Comparison of ENCODE assay signal across 27 mouse cellular contexts in the genomic region with DNA sequence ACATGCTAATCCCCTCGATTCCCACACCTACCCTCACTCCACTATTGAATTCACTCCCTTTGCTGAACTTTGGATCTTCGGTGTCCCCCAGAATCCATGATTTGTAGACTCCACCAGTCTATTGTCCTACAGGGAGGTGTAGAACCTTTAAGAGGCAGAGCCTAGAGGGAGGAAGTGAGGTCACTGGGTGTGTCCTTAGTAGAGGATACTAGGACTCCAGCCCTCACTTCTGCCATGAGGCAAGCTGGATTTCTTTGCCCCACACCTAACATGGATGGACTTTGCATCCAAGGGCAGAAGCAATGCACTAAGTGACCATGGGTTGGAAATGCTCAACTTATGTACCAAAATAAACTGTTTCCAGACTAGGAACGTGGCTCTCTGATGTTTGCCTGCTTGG. TPM values are rescaled to one million over a fixed set of nuclear protein-coding genes. Genes with fewer than 3 reads are reported as not detected.
DNase-seq lines count a peak whose midpoint lies in the region; ATAC-seq and TF ChIP-seq lines count a peak whose summit lies in the region.
"Had no signal": no experiment of that assay in that cellular context is flagged by ENCODE, and none has a peak within 500 bp of the region (broad histone marks: within the 10 kb centered on the region; RNA-seq: fewer than 3 reads in every experiment).

No protein-coding gene starts in this region.

- no peak for TF ChIP-seq CTCF in kidney, adult 2 months (conservative IDR thresholded peaks at IDR 0.05; ENCODE audit: insufficient read depth, insufficient read length, low read depth, low read length)
- TF ChIP-seq CTCF in MEL (IDR thresholded peaks at IDR 0.05 in 2 of 3, conservative IDR thresholded peaks at IDR 0.05 in 1 of 3; ENCODE audit: control insufficient read depth in 1 of 3, insufficient read depth in 1 of 3, low read depth in 2 of 3, low read length in 3 of 3, poor library complexity in 1 of 3, severe bottlenecking in 1 of 3), result no peak
- no peak for TF ChIP-seq CTCF in intestine, postnatal 0 days (IDR thresholded peaks at IDR 0.05; ENCODE audit: low read depth)
- no peak for TF ChIP-seq CTCF in heart, adult 2 months (IDR thresholded peaks at IDR 0.05)

- intact Hi-C loops in heart, adult 2 months (cut with DNase I), result no loop called here

- TF ChIP-seq POLR2A in kidney, adult 2 months (IDR thresholded peaks at IDR 0.05; ENCODE audit: low read depth, low read length), result no peak
- peak in 1 of 2 experiments; percentile 69; a peak in 2 of 4 replicates for TF ChIP-seq POLR2A in MEL (IDR thresholded peaks at IDR 0.05; ENCODE audit: control insufficient read depth in 1 of 2, insufficient read depth in 1 of 2, low read depth in 1 of 2, low read length in 2 of 2, poor library complexity in 1 of 2)
- no peak for TF ChIP-seq POLR2A in heart, adult 2 months (IDR thresholded peaks at IDR 0.05; ENCODE audit: insufficient read depth, low read depth, low read length)

- H3K79me2 ChIP-seq in MEL (ENCODE audit: control insufficient read depth, insufficient read depth, low read length, poor library complexity), result no peaks in the 10 kb centered on the region
- no peaks in the 10 kb centered on the region for H3K79me2 ChIP-seq in heart, adult 2 months (replicated peaks; ENCODE audit: control insufficient read depth, insufficient read depth, low read length)

- peaks cover 3% of the 10 kb centered on the region; the same call in 1 of the 2 replicates for H3K4me1 ChIP-seq in kidney, adult 2 months (ENCODE audit: control insufficient read depth, insufficient read depth, low read length)
- peaks cover 3 to 20% of the 10 kb centered on the region in 2 experiments for H3K4me1 ChIP-seq in MEL (ENCODE audit: control insufficient read depth in 1 of 2, insufficient read depth in 2 of 2, low read length in 2 of 2)
- no peaks in the 10 kb centered on the region for H3K4me1 ChIP-seq in intestine, postnatal 0 days (replicated peaks; ENCODE audit: control insufficient read depth, insufficient read depth, low read length)
- H3K4me1 ChIP-seq in heart, adult 2 months (ENCODE audit: control insufficient read depth, insufficient read depth, low read length), result no peaks in the 10 kb centered on the region

- no peak overlapping the region for H3K27ac ChIP-seq in kidney, adult 2 months (ENCODE audit: insufficient read depth, low read depth, low read length)
- H3K27ac ChIP-seq in MEL (ENCODE audit: control insufficient read depth, low read depth, low read length), result peak overlapping the region; percentile 43
- H3K27ac ChIP-seq in intestine, postnatal 0 days (ENCODE audit: low read depth, low read length), result no peak overlapping the region
- H3K27ac ChIP-seq in heart, adult 2 months, result no peak overlapping the region
- H3K27ac ChIP-seq: forebrain, embryonic 10.5 days; hindbrain, embryonic 10.5 days; left cerebral cortex, adult 2 months; midbrain, embryonic 13.5 days; neural tube, embryonic 13.5 days; stomach, embryonic 15.5 days had no signal

- TF ChIP-seq RAD21 in MEL (IDR thresholded peaks at IDR 0.05; ENCODE audit: low read depth, low read length), result no peak

- H3K9me3 ChIP-seq in MEL (replicated peaks; ENCODE audit: insufficient read depth, low read length), result no peaks in the 10 kb centered on the region
- H3K9me3 ChIP-seq in intestine, postnatal 0 days (ENCODE audit: control insufficient read depth), result no peaks in the 10 kb centered on the region
- H3K9me3 ChIP-seq: forebrain, embryonic 10.5 days; hindbrain, embryonic 10.5 days; midbrain, embryonic 13.5 days; neural tube, embryonic 13.5 days; stomach, embryonic 15.5 days had no signal

- peak; percentile 19 for DNase-seq in kidney, adult 2 months
- DNase-seq in kidney, adult 8-10 months, result no peak
- peak; percentile 39 for DNase-seq in 3T3-L1 (ENCODE audit: low read depth, low spot score)
- peak; percentile 62 for DNase-seq in MEL (ENCODE audit: low read depth, low spot score)
- no peak for DNase-seq in gastrocnemius, postnatal 10 days
- no peak for DNase-seq in urinary bladder, adult 18-20 months (ENCODE audit: low spot score in 2 of 2)
- DNase-seq in heart, adult 2 months, result no peak
- DNase-seq: adrenal gland, postnatal 25 days; B cell, adult 2 months; cerebellum, adult 9-11 months; forebrain, postnatal 0 days; gastrocnemius, postnatal 36 days; kidney, adult 18-20 months; kidney, postnatal 4 days; lung, postnatal 14 days; right cerebral cortex, postnatal 4 days; thymus, adult 18-20 months; thymus, postnatal 36 days had no signal

- peak; percentile 28; the same call in 1 of the 2 replicates for ATAC-seq in intestine, postnatal 0 days
- ATAC-seq: forebrain, postnatal 0 days; hindbrain, embryonic 16.5 days; midbrain, embryonic 13.5 days had no signal

- no peak for TF ChIP-seq EP300 in MEL (IDR thresholded peaks at IDR 0.05; ENCODE audit: low read depth in 1 of 2, low read length in 2 of 2)
- TF ChIP-seq EP300 in heart, adult 2 months (IDR thresholded peaks at IDR 0.05; ENCODE audit: insufficient read depth, low read depth, low read length), result no peak

- WGBS in kidney, adult 2 months, result 81% methylated on average over 3 of the region's 3 CpGs
- 83% methylated on average over 3 of the region's 3 CpGs for WGBS in intestine, postnatal 0 days
- WGBS in heart, adult 2 months, result 79% methylated on average over 3 of the region's 3 CpGs

- H3K36me3 ChIP-seq in kidney, adult 2 months (ENCODE audit: control insufficient read depth, insufficient read depth, low read length), result no peaks in the 10 kb centered on the region; the same call in 1 of the 2 replicates
- H3K36me3 ChIP-seq in MEL (ENCODE audit: control insufficient read depth in 1 of 2, insufficient read depth in 2 of 2, low read length in 2 of 2), result peaks cover 0 to 13% of the 10 kb centered on the region in 2 experiments; a peak in 2 of 4 replicates
- peaks cover 5% of the 10 kb centered on the region for H3K36me3 ChIP-seq in intestine, postnatal 0 days (ENCODE audit: control insufficient read depth, insufficient read depth)
- H3K36me3 ChIP-seq in heart, adult 2 months (ENCODE audit: control insufficient read depth, insufficient read depth, low read length), result no peaks in the 10 kb centered on the region
- H3K36me3 ChIP-seq: neural tube, embryonic 13.5 days; stomach, embryonic 15.5 days had no signal

- no peak overlapping the region for H3K4me2 ChIP-seq in intestine, postnatal 0 days (replicated peaks; ENCODE audit: low read depth)
- H3K4me2 ChIP-seq: heart, embryonic 11.5 days; midbrain, embryonic 13.5 days; neural tube, embryonic 13.5 days; stomach, embryonic 15.5 days had no signal

- peak overlapping the region; percentile 28 for H3K9ac ChIP-seq in MEL (ENCODE audit: control insufficient read depth, low read depth, low read length, poor library complexity, severe bottlenecking)
- no peak overlapping the region for H3K9ac ChIP-seq in intestine, postnatal 0 days (ENCODE audit: low read depth, low read length)
- H3K9ac ChIP-seq in heart, adult 2 months (ENCODE audit: low read depth, low read length), result no peak overlapping the region
- H3K9ac ChIP-seq: forebrain, postnatal 0 days; midbrain, embryonic 13.5 days; neural tube, embryonic 13.5 days; stomach, embryonic 15.5 days had no signal

- no peaks in the 10 kb centered on the region for H3K27me3 ChIP-seq in kidney, adult 2 months (replicated peaks; ENCODE audit: control insufficient read depth, insufficient read depth, low read length)
- H3K27me3 ChIP-seq in MEL (ENCODE audit: control insufficient read depth in 1 of 2, insufficient read depth in 2 of 2, low read length in 2 of 2), result no peaks in the 10 kb centered on the region
- peaks cover 18% of the 10 kb centered on the region for H3K27me3 ChIP-seq in intestine, postnatal 0 days (replicated peaks; ENCODE audit: control insufficient read depth, insufficient read depth, low read length)
- H3K27me3 ChIP-seq in heart, adult 2 months (ENCODE audit: control insufficient read depth, insufficient read depth, low read length), result peaks cover under 1% of the 10 kb centered on the region; the same call in 1 of the 2 replicates
- H3K27me3 ChIP-seq: neural tube, embryonic 13.5 days had no signal

- no peak overlapping the region for H3K4me3 ChIP-seq in kidney, adult 2 months (ENCODE audit: insufficient read depth, low read depth, low read length)
- H3K4me3 ChIP-seq in MEL (ENCODE audit: control insufficient read depth in 1 of 2, insufficient read depth in 1 of 2, low read depth in 2 of 2, low read length in 2 of 2), result peak overlapping the region; percentile 5 to 48; a peak in 2 of 4 replicates
- no peak overlapping the region for H3K4me3 ChIP-seq in intestine, postnatal 0 days (ENCODE audit: low read depth, low read length)
- H3K4me3 ChIP-seq in heart, adult 2 months, result no peak overlapping the region
- H3K4me3 ChIP-seq: forebrain, embryonic 10.5 days; hindbrain, embryonic 10.5 days; left cerebral cortex, adult 2 months; midbrain, embryonic 13.5 days; neural tube, embryonic 13.5 days; stomach, embryonic 15.5 days had no signal

TF ChIP-seq in MEL, 35 proteins besides CTCF, POLR2A, EP300 and RAD21:
- no peak for TF ChIP-seq E2F4 (IDR thresholded peaks at IDR 0.05; ENCODE audit: borderline replicate concordance, low read depth, low read length)
- TF ChIP-seq POLR2AphosphoS2 (IDR thresholded peaks at IDR 0.05; ENCODE audit: low read length), result peak; percentile 46; the same call in 1 of the 2 replicates
- TF ChIP-seq MYC (IDR thresholded peaks at IDR 0.05; ENCODE audit: low read depth, low read length), result peak; percentile 50; the same call in 1 of the 2 replicates
- no peak for TF ChIP-seq TCF12 (IDR thresholded peaks at IDR 0.05; ENCODE audit: low read depth, low read length)
- no peak for TF ChIP-seq UBTF (IDR thresholded peaks at IDR 0.05; ENCODE audit: borderline replicate concordance, insufficient read depth, low read depth, low read length)
- peak; percentile 70; the same call in 1 of the 2 replicates for TF ChIP-seq HCFC1 (IDR thresholded peaks at IDR 0.05; ENCODE audit: low read depth, low read length)
- TF ChIP-seq NELFE (IDR thresholded peaks at IDR 0.05; ENCODE audit: low read depth, low read length), result peak; percentile 58
- no peak for TF ChIP-seq MAX (IDR thresholded peaks at IDR 0.05; ENCODE audit: low read length)
- 0 out of 2 replicates have a peak, but pooled peaks have one; percentile 43 for TF ChIP-seq TBP (IDR thresholded peaks at IDR 0.05; ENCODE audit: low read depth, low read length)

RNA-seq across cellular contexts. Expression of a gene that starts 14.5 kb away (rescaled TPM):
- 15.5 and 19.4 TPM in 2 replicates for polyA plus RNA-seq in kidney, adult 2 months (2012; rRNA removed)
- total RNA-seq in MEL (2012; rRNA removed), result 3.8 and 5.2 TPM in 2 replicates
- 1 to 10 TPM in 1 of 2 experiments, not detected in 1; 4.6 TPM for polyA plus RNA-seq in MEL (2012; ENCODE audit: insufficient read depth in 1 of 2, insufficient read length in 2 of 2, low read depth in 1 of 2, low replicate concordance in 2 of 2, missing spikeins in 1 of 2)
- polyA plus RNA-seq in intestine, postnatal 0 days (2015; fragmentation: Nextera tagmentation; extraction: Ambion mirVana), result 8.6 and 9.2 TPM in 2 replicates
- total RNA-seq in gastrocnemius, postnatal 10 days (2021), result 10 to 100 TPM; 10.5 to 12.2 TPM
- 10 to 100 TPM; 13.9 to 15.2 TPM for total RNA-seq in heart, adult 2 months (2021)
- polyA plus RNA-seq in heart, adult 2 months (2012; rRNA removed), result 13.3 and 13.9 TPM in 2 replicates

Comparison
In these comparisons a context has a peak if more than half of its experiments do, and no peak if none do; other contexts are left out.
1. DNase-seq: peak in kidney, adult 2 months (single experiment), 3T3-L1 (single experiment) and MEL (single experiment); none in kidney, adult 8-10 months (0 of 2), gastrocnemius, postnatal 10 days (single experiment), urinary bladder, adult 18-20 months (0 of 2) and heart, adult 2 months (0 of 2).
2. H3K4me3 ChIP-seq: peak in MEL (2 of 2); none in kidney, adult 2 months (single experiment), intestine, postnatal 0 days (single experiment) and heart, adult 2 months (single experiment).